Mouse (Mus musculus): ENCODE measurements at regions not wholly inside any gene's neighbourhood (a gene's known extent, or its start where the extent isn't known, plus 50 kb on each side); places are given as distances from the start of the nearest gene placed in this dataset.

GRCm38 (mm10) chr8:115758011-115758410, 50.4 kb upstream of the Maf start:
- H3K4me1 ChIP-seq (ENCODE audit: control insufficient read depth, insufficient read depth, low read length): peaks cover 7% of the 10 kb centered on the region
- no peak overlapping the region for H3K9ac ChIP-seq (ENCODE audit: low read length)
- no peaks in the 10 kb centered on the region for H3K36me3 ChIP-seq (ENCODE audit: control insufficient read depth, insufficient read depth, low read length)
- H3K27ac ChIP-seq (ENCODE audit: low read length): no peak overlapping the region
- no peak for ATAC-seq (ENCODE audit: insufficient read depth, low FRiP score)
- H3K4me2 ChIP-seq (ENCODE audit: low read depth, low read length): no peak overlapping the region
- WGBS: 80% methylated on average over 1 of the region's 1 CpGs
- no peaks in the 10 kb centered on the region for H3K9me3 ChIP-seq (replicated peaks; ENCODE audit: control insufficient read depth, low read length)
- H3K4me3 ChIP-seq (replicated peaks; ENCODE audit: low read length): no peak overlapping the region
- H3K27me3 ChIP-seq (ENCODE audit: control insufficient read depth, insufficient read depth, low read length): no peaks in the 10 kb centered on the region

All from stomach, embryonic 16.5 days (tissue).